Mouse (Mus musculus): Measurements from ENCODE around the gene Trim37. TPM values are rescaled to one million over a fixed set of nuclear protein-coding genes. Genes with fewer than 3 reads are reported as not detected.
A peak's percentile ranks its signal among the peaks of the same experiment; 100 is the strongest.

The Trim37 gene
- polyA plus RNA-seq (2014; fragmentation: Nextera tagmentation; extraction: Ambion mirVana) = 33.1 and 35.9 TPM in 2 replicates

DNA sequence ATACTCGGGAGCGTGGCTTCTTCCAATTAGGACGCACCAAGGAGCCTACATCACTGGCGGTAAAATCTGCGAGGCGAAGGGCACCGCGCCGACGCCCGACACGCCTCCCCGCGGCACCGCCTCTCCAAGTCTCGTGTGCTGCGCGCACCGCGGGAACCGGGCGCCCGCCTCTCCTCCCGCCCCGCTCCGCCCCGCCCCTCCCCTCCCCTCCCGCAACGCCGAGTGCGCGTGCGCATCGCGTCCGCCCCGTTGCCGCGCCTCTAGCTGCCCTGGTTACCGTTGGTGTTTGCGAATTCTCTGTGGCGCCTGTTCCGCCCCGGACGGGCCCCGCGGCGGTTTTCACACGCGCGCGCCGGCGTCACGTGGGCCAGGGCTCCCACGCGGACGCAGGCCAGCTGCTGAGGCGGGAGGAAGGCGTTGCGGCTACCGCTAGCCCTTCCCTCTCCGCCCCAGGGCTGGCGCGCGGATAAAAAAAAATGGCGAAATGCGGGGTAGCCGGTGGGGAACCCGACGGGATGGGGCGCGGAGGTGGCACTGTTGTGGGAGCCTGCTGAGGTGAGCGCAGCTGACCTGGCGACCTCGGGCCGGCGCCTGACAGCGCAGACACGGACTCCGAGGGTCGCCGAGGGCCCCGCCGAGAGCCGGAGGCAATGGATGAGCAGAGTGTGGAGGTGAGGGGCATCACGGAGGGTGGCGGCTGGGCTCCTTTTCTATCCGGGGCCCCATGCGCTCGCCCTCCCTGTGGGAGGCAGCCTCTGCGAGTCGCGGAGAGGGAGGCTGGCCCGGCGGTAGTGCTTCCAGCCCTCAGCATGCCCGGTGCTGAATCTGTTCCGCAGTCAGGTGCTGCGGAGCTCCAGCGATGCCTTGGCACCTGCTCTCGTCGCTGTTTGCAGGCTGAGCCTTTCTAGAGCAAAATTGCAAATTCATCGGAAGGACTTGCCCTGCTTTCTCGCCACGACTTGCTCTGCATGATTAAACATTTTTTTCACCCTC is at the start of gene Trim37:
Trim37 (plus strand) TSS at position 254 of the 993 bp plus-strand sequence.
- no peaks in the 10 kb centered on the region for H3K27me3 ChIP-seq (ENCODE audit: insufficient read depth, low read length)
- peak within 1 kb of the TSS; percentile 86 for H3K27ac ChIP-seq (ENCODE audit: low read depth)
- no peak for TF ChIP-seq CTCF (IDR thresholded peaks at IDR 0.05; ENCODE audit: low read depth)
- peak within 1 kb of the TSS; percentile 72 for H3K4me2 ChIP-seq
- DNase-seq (peak; percentile 94), ATAC-seq (ENCODE audit: insufficient read depth) (peak; percentile 94)
- peaks cover 30% of the 10 kb centered on the region for H3K36me3 ChIP-seq (ENCODE audit: insufficient read depth)
- WGBS = under 1% methylated on average over 94 of the region's 105 CpGs
- peak within 1 kb of the TSS; percentile 88 for H3K4me3 ChIP-seq (ENCODE audit: low read depth, low read length)
- H3K9ac ChIP-seq = peak within 1 kb of the TSS; percentile 75
- H3K9me3 ChIP-seq (ENCODE audit: low read depth, low read length) = no peaks in the 10 kb centered on the region
- H3K4me1 ChIP-seq (ENCODE audit: insufficient read depth) = no peaks in the 10 kb centered on the region

DNA sequence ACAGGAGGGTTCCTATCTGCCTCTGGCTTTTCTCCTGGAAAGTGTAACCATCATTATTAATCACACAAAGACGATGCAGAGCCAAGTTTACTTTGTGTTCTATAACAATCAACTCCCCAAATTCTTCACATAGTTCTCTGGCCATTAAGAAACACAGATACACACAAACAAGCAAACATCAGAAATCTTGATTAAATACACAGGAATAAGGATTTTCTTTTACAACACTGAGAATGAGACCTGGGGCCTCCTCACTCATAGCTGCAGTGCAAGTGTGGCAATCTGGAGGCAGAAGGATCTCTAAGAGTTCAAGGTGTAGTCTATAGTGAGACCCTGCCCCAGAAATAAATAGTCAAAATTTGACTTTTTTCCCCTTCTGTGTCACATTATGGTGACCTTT is 43.2 kb upstream of the Trim37 start:
- H3K36me3 ChIP-seq (ENCODE audit: insufficient read depth) = peaks cover 59% of the 10 kb centered on the region

DNA sequence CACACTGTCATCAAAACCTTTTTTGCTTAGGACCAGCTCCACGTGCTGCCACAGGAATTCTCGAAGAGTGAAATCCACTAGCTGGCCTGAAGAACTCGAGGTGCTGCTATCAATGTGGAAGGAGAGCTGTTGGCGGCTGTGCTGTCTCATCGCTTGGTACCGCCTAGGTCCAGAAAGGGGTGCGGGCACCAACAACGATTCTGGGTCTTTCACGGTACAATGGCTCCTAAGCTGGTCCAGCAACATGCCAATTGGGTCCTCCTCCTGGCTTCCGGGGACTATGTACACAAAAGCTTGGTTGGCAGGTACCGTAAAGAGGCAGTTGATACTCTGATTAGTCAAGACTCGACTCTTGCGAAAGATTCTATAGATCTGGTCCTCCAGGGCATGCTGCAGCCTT is 41.4 kb upstream of the Trim37 start:
- no peak for DNase-seq
- 86% methylated on average over 13 of the region's 13 CpGs for WGBS
- peak overlapping the region; percentile 91; the same call in 1 of the 2 replicates for H3K9ac ChIP-seq

More for the DNA sequence above, 43.2 kb upstream of the Trim37 start:
- Histone ChIP-seq H3K4me1 (ENCODE audit: insufficient read depth) (peaks cover 13% of the 10 kb centered on the region), H3K4me3 (ENCODE audit: low read depth, low read length) (no peak overlapping the region), H3K4me2 (0 out of 2 replicates have a peak overlapping the region, but pooled peaks have one; percentile 96), H3K27ac (ENCODE audit: low read depth) (no peak overlapping the region), H3K27me3 (ENCODE audit: insufficient read depth, low read length) (no peaks in the 10 kb centered on the region), H3K9me3 (ENCODE audit: low read depth, low read length) (no peaks in the 10 kb centered on the region), H3K9ac (no peak overlapping the region)
- 63% methylated on average over 1 of the region's 1 CpGs for WGBS
- no peak for TF ChIP-seq CTCF (IDR thresholded peaks at IDR 0.05; ENCODE audit: low read depth)
- DNase-seq = no peak
- ATAC-seq (ENCODE audit: insufficient read depth) = no peak

DNA sequence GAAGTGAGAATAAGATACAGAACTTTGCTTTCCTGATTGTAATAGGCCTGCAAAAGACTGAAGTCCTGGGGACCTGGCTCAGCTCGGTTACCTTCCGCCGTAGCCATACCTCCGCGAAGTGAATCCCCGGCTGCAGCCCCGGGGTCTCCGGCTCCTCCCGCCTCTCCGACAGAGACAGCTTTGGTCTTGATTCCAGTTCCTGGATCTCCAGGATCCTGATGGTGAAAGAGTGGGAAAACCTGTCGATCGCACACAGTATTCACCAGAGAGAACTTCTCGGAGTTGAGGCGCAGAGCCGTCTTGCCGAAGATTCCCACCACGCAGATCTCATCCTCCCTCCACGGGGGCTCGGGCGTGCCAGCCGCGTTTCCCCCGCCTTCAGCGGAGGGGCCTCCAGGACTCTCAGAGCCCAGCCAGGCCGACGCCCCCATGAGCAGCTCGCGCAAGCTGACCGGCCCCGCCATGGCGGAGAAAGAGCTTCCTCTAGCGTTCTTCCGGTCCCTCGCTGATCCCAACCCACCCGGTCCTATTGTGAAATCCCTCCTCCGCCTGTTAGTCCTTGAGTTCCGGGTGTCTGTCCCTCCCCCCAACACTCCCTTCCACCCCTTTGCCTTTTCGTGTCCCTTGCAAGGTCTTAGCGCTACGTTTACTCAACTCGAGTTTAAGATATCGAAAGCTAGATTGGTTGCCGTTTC is 40.4 kb upstream of the Trim37 start, which contains the start of gene Smg8:
Smg8 (minus strand) TSS at position 485 of the 695 bp plus-strand sequence.
- DNase-seq (peak; percentile 93), ATAC-seq (ENCODE audit: insufficient read depth) (peak; percentile 96)
- Histone ChIP-seq H3K36me3 (ENCODE audit: insufficient read depth) (peaks cover 56% of the 10 kb centered on the region), H3K9me3 (ENCODE audit: low read depth, low read length) (no peaks in the 10 kb centered on the region), H3K4me3 (ENCODE audit: low read depth, low read length) (peak within 1 kb of the TSS; percentile 97), H3K4me1 (ENCODE audit: insufficient read depth) (peaks cover 13% of the 10 kb centered on the region), H3K27me3 (ENCODE audit: insufficient read depth, low read length) (no peaks in the 10 kb centered on the region), H3K27ac (ENCODE audit: low read depth) (peak within 1 kb of the TSS; percentile 68; the same call in 1 of the 2 replicates), H3K9ac (peak within 1 kb of the TSS; percentile 91), H3K4me2 (peak within 1 kb of the TSS; percentile 96)
- WGBS = 1% methylated on average over 43 of the region's 43 CpGs
- no peak for TF ChIP-seq CTCF (IDR thresholded peaks at IDR 0.05; ENCODE audit: low read depth)

More for the DNA sequence above, 41.4 kb upstream of the Trim37 start:
- Histone ChIP-seq H3K4me1 (ENCODE audit: insufficient read depth) (peaks cover 13% of the 10 kb centered on the region), H3K4me3 (ENCODE audit: low read depth, low read length) (peak overlapping the region; percentile 97), H3K36me3 (ENCODE audit: insufficient read depth) (peaks cover 58% of the 10 kb centered on the region), H3K27me3 (ENCODE audit: insufficient read depth, low read length) (no peaks in the 10 kb centered on the region), H3K27ac (ENCODE audit: low read depth) (no peak overlapping the region), H3K4me2 (peak overlapping the region; percentile 96), H3K9me3 (ENCODE audit: low read depth, low read length) (no peaks in the 10 kb centered on the region)
- no peak for ATAC-seq (ENCODE audit: insufficient read depth)
- TF ChIP-seq CTCF (IDR thresholded peaks at IDR 0.05; ENCODE audit: low read depth) = no peak

DNA sequence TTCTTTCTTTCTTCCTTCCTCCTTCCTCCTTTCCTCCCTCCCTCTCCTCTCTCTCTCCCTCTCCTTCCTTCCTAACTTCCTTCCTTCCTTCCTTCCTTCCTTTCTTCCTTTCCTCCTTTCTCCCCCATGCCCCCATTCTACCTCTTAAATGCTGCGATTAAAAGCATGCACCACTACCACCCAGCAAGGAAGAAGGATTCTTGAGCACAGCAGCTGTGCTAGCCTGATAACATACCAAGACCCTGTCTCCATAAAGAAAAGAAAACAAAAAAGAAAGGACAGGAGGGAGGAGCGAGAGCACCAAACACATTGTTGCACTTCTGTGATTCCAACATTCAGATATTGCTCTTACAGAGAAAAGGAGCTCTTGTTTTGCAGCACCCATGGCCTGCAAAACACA is 39.7 kb upstream of the Trim37 start:
- H3K4me2 ChIP-seq = peak overlapping the region; percentile 96
- WGBS = 60% methylated on average over 2 of the region's 2 CpGs
- H3K27ac ChIP-seq (ENCODE audit: low read depth) = peak overlapping the region; percentile 68; the same call in 1 of the 2 replicates
- peaks cover 56% of the 10 kb centered on the region for H3K36me3 ChIP-seq (ENCODE audit: insufficient read depth)
- H3K9ac ChIP-seq = peak overlapping the region; percentile 91
- peaks cover 13% of the 10 kb centered on the region for H3K4me1 ChIP-seq (ENCODE audit: insufficient read depth)
- H3K27me3 ChIP-seq (ENCODE audit: insufficient read depth, low read length) = no peaks in the 10 kb centered on the region
- ATAC-seq (ENCODE audit: insufficient read depth) = no peak
- H3K4me3 ChIP-seq (ENCODE audit: low read depth, low read length) = peak overlapping the region; percentile 97
- no peaks in the 10 kb centered on the region for H3K9me3 ChIP-seq (ENCODE audit: low read depth, low read length)
- TF ChIP-seq CTCF (IDR thresholded peaks at IDR 0.05; ENCODE audit: low read depth) = no peak
- DNase-seq = no peak

DNA sequence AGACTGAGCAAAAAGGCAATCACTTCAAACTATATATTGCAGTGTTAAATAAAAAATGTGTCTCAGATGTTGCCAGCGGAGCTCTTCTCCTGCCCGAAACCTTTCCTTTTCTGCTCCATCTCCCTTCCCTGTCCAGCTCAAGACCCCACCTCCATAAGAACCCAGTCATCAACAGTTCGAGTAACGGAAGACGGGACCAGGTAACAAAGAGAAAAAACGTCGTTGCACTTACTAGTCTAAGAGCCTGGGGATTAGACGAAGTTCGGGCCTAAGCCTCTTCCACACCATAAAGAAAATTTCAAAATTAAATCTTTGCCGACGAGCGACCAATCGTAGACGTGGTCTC is 18.5 kb upstream of the Trim37 start, which contains the start of gene Prr11:
Prr11 (minus strand) TSS at position 300 of the 346 bp plus-strand sequence.
- Histone ChIP-seq H3K27ac (ENCODE audit: low read depth) (peak within 1 kb of the TSS; percentile 98), H3K4me1 (ENCODE audit: insufficient read depth) (peaks cover 8% of the 10 kb centered on the region; the same call in 1 of the 2 replicates), H3K9me3 (ENCODE audit: low read depth, low read length) (no peaks in the 10 kb centered on the region), H3K27me3 (ENCODE audit: insufficient read depth, low read length) (no peaks in the 10 kb centered on the region), H3K9ac (peak within 1 kb of the TSS; percentile 99), H3K4me2 (peak within 1 kb of the TSS; percentile 80), H3K36me3 (ENCODE audit: insufficient read depth) (peaks cover 41% of the 10 kb centered on the region), H3K4me3 (ENCODE audit: low read depth, low read length) (peak within 1 kb of the TSS; percentile 96)
- WGBS = under 1% methylated on average over 14 of the region's 14 CpGs
- no peak for DNase-seq
- TF ChIP-seq CTCF (IDR thresholded peaks at IDR 0.05; ENCODE audit: low read depth) = no peak
- no peak for ATAC-seq (ENCODE audit: insufficient read depth)
